Mouse (Mus musculus): Measurements from ENCODE around the gene S100a14. TPM values are rescaled to one million over a fixed set of nuclear protein-coding genes. Genes with fewer than 3 reads are reported as not detected.

The S100a14 gene
- total RNA-seq, 2 experiments from 2014 or later: 0.23 to 0.48 TPM

DNA sequence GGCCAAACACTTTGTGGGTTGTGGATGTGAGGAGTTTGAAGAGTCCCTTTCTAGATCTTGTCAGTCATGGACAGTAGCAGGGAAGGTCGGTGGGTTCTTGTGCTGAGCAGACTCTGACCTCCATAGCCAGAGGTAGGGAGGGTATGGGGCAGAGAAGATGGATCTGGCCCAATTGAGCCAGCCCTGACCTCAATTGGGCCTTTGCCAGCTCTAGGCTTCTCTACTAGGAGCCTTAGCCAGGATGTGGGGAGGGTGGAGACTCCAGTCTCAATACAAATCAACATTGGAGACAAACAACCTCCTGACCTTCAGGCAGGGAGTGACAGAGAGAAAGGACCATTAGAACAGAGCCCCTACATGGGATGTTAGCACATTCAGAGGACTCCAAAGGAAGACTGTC lies 11.4 kb upstream of the S100a14 start:
- intact Hi-C loops (cut with DNase I): no loop called here
- no peak for DNase-seq (ENCODE audit: low spot score)

DNA sequence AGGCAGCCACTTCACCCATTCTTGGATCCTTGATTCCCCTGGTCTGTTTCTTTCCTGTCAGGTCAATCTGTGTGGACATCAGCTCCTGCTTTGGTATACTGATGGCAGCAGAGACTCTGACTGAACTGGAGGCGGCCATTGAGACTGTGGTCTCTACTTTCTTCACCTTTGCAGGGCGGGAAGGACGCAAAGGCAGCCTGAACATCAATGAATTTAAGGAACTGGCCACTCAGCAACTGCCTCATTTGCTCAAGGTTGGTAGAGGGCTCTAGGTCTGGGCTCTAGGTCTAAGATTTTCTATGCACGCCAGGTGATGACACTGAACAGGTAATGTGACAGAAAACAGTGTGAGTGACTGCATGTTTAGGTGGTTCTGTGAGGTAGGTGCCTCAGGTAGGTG lies 10.9 kb upstream of the S100a14 start:
- DNase-seq (ENCODE audit: low spot score): no peak
- intact Hi-C loops (cut with DNase I): no loop called here

DNA sequence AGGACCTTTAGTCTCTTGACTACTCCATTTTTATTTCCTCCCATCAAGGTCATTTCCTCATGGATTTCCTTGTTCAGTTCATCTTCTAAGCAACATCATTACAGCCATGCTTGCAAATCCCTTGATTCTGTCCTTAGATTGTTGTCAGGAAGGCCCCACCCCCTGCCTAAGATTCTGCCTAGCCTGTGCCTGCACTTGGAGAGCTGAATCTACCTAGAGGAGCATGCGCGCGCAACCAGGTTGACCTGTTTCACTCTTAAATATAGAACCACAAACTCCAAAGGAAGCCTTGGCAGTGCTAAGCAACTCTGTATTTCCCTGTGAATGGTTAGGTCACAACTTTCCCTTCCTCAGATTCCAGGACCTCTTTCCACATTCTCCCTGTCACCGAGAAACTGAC lies 8.9 kb upstream of the S100a14 start:
- intact Hi-C loops (cut with DNase I): no loop called here
- no peak for DNase-seq (ENCODE audit: low spot score)

DNA sequence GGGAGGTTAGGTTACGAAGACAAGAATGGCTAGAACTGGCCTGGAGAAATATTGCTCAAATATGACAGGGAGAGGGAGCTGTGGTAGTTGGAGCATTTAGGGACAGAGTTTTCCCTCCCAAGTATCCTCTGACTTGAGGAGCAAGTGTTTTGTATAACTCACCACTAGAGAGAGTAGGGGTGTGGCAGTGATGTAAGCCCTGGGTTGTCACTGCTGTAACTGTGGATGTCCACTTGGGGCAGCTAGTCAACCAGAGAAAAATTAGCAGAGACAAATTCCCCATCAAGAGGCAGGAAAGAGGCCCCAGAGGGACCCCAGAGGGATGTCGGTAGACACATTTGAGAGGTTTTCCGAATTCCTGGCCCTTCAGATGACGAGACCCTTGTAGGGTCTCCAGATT lies 1.2 kb upstream of the S100a14 start:
- intact Hi-C loops (cut with DNase I): loop anchor here (1.0 to 2.0 kb wide), 3 partner anchors 59 to 128 kb away; no protein-coding TSS in a partner anchor
- peak; percentile 54 for DNase-seq (ENCODE audit: low spot score)

DNA sequence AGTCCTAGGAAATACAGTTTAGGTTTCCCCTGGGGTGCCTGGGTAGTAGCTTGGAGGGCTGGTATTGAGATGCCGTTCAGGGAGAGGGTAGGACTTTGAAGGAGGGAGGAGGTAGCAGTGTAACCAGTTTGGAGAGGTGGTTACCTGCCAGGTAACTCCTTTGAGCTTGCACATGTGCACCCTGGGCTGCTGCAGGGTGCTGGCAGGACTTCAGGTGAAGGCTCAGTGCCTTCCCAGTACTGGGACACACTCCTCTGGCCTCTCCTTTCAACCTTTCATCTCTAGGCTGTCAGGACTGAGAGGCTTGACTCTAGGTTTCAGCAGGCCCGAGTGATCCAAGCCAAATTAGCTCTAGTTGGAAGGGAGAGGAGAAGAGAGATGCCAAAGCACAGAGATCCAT lies 580 bp upstream of the S100a14 start:
- intact Hi-C loops (cut with DNase I): no loop called here
- no peak for DNase-seq (ENCODE audit: low spot score)

DNA sequence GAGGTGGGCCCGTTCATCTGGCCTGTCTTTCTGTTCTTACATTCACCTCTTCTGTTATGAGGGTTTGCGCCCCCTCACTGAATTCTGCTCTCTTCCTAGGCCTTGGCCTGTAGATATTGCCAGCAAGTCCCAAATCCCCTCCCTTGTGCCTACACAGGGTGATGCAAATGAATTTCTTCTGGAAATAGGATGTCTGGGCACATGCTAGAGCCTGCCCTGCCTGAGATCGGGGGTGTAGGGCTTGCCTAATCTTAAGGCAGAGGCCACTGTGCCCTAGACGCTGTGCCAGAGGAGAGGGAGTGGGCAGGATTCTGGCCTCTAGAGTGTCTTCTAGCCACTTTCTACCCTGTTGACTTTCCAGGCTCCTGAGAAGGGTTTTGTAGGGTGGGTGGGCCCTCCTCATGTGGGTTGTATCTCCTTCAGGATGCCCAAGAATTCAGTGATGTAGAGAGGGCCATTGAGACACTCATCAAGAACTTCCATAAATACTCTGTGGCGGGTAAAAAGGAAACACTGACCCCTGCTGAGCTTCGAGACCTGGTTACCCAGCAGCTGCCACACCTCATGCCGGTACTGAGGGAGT lies 726 bp downstream of the S100a14 start:
- no peak for DNase-seq (ENCODE audit: low spot score)
- intact Hi-C loops (cut with DNase I): no loop called here

DNA sequence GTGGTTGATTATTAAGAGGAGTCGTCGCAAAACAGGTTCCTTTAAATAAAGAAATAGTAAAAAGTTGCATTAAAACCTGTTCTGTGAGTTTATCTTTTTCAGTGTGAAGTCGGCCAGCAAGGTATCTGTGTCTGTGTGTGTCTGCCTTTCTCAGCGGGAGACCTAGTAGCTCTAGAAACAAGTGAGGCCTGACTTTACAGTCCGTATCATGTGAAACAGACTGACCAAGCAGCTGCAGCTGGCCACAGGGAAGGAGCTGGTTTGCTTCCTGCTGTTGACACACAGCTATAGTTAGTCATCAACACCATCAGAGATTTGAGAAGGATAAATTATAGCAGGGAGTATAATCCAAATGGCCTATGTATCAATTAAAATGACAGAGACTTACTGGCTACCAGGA lies 5.1 kb downstream of the S100a14 start:
- intact Hi-C loops (cut with DNase I): no loop called here
- DNase-seq (ENCODE audit: low spot score): no peak

DNA sequence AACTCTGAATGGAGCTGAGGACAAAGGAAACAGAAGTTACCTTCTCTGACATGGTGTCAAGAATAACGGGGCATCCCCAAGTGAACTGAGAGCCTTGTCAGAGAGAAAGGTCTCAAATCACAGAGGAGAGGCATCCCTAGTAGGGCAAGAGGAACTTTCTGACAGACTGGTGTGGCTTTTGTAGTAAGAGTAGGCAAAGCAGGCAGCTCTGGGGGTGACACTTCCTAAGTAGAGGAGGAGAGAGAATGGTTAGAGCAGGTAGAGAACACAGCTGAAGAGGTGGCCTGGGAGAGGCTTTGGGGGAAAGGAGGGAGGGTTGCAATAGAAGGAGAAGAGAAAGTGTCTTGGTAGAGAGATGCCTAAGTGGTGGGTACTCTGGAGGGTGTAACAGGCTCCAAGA lies 8.8 kb downstream of the S100a14 start:
- DNase-seq (ENCODE audit: low spot score): no peak
- intact Hi-C loops (cut with DNase I): no loop called here

DNA sequence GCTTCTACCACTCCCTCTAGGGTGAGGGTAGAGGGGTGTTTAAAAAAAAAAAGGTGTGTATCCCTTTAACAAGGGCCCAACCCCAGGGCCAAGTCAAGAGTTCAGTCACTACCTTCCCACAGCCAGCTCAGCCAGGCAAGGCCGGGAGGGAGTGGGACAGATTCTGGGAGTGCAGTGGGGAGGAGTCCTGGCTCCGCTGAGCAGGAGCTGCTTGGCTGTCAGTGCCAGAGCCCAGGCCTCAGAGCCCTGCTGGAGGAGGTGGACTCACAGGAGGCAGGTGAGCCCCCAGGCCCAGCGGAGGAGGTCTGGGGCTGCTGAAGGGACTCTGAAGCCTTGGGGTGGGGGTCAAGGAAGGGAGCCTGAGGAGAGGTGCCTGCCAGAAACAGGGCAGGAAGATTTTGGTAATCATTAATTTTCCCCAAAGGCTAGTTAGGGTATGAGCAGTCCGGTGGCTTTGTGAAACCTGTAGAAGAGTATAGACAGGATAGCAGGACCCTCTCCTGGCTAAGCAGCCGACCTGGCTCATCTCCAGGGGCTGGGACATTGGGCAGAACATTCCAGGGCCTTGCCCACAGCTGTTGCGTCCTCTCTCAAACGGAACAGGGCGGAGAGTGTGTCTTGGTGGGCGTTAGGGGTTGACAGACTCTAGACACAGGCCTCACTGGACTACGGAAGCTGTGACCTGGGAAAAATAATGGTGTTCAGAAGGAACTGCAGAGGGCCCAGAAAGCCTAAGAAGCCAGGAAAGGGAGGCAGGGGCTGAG lies 10.7 kb downstream of the S100a14 start, which contains the start of gene S100a16:
Gene S100a16 (plus strand): TSS at position 114 of the 764 bp plus-strand sequence.
- DNase-seq (ENCODE audit: low spot score): peak; percentile 79
- intact Hi-C loops (cut with DNase I): no loop called here

DNA sequence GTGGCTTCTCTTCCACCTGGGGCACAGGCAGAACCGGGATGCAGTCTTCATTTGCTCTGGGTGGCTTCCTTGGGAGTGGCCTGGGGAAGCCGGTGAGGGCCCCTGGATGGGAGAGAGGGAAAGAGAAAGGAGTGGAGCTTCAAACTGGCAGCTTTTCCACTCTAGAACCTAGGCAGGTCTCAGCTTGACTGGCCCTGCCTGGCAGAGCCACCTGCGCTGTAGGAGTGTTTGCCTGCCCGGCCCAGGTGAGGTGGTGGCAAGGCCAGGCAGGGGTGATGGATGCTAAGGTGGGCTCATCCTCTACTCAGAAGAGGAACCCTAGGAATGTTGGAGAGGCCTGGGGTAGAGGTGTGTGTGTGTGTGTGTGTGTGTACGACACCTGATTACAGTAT lies 11.2 kb downstream of the S100a14 start:
- DNase-seq (ENCODE audit: low spot score): no peak
- intact Hi-C loops (cut with DNase I): no loop called here

DNA sequence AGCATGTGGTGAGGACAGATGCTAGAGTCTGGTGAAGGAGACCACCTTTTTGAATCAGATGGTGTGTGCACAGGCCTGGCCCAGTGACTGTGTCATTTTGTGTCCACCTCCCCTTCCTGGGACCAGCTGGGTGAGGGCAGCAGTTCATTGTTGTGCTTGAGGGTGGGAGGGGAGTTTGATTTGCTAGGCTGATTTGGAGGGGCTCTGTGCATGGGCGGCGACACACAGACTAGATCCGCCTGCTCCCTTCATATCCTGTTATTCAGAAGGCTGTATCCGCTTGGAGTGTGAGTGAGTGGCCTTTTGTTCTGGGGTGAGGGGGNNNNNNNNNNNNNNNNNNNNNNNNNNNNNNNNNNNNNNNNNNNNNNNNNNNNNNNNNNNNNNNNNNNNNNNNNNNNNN lies 14.2 kb downstream of the S100a14 start:
- intact Hi-C loops (cut with DNase I): loop anchor here (5.0 kb wide), 1 partner anchor 46 kb away; no protein-coding TSS in a partner anchor
- DNase-seq (ENCODE audit: low spot score): peak; percentile 62

DNA sequence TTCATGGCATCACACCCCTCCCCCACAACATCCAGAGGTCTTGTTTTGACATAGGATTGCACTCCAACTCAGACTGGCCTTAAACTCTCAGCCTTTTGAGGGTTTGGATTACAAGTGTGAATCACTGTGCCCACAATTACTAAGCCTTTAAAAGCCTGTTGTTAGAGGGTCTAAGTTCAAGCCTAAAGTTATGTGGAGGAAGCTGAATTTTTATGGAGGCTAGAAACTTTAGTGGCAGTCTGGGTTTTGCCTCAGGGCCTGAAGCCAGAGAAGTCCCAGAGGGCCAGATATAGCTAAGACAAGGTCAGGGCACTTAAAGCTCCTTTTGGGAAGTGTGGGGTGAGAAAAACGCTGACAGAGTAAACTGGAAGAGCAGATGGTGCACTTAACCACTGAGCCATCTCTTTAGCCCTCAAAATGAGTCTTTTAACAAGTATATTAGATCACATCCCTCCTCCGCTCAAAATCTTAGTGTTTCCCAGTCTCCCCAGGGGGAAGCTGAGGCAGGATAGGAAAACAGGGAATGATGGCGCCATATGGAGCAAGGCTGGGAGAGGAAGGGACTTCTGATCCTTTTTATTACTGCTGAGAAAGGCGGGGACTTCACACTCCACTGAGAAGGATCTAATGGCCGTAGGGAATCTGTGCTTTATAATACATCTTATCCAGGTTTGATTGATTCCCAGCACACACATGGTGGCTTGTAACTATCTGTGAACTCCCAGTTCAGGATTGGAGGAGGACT lies 23.2 kb downstream of the S100a14 start:
- intact Hi-C loops (cut with DNase I): no loop called here
- DNase-seq (ENCODE audit: low spot score): no peak

DNA sequence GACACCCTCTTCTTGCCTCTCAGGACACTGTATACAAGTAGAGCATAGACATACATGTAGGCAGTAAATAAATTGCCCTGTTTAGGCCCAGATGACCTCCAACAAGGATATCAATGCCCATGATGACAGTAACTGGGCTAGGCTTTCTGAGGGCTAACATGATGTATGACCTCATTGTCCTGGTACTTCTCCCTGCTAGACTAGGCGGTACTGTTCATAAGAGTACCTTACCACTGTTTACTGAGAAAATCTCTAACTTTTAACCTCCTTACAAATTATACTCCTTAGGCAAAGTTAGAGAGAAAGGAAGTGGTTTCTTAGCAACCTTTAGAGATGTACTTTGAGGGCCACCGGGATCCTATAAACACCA lies 23.8 kb downstream of the S100a14 start:
- intact Hi-C loops (cut with DNase I): no loop called here
- DNase-seq (ENCODE audit: low spot score): no peak

DNA sequence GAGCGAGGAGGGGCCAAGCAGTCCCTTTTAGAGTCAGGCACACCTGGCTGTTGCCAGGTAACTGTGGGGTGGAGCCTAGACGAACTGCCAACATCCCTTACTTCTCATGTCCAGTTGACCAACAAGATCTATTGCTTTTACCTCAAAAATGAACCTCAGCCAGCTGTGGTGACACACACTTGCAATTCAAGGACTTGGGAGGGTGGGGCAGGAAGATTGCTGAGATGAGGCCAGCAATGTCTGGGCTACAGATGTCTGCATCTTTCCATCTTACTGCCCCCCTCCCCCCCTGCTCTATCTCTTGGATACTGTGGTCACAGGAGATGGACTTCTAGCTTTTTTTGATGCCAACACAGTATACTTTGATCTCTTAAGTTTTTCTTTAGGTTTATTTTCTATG lies 25.6 kb downstream of the S100a14 start:
- intact Hi-C loops (cut with DNase I): no loop called here
- DNase-seq (ENCODE audit: low spot score): no peak

DNA sequence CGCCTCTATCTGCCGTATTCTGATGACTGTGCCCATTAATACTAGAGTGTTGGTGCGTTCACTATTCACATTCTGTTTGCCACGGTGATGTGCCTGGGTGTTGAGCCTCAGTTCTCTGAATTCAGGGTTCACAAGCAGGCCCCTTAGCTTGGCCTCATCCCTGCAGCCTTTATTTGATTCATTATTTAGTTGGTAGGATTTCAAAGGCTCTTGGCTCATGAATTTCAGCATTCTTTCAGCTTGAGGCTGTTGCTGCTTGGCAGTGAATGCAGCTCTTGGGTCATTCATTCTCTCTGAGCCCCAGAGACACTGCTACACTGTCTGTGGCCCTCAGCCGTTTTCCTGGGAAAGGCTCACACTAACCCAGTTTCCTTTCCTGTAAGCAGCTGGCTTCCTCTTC lies 29.3 kb downstream of the S100a14 start:
- DNase-seq (ENCODE audit: low spot score): no peak
- intact Hi-C loops (cut with DNase I): no loop called here

DNA sequence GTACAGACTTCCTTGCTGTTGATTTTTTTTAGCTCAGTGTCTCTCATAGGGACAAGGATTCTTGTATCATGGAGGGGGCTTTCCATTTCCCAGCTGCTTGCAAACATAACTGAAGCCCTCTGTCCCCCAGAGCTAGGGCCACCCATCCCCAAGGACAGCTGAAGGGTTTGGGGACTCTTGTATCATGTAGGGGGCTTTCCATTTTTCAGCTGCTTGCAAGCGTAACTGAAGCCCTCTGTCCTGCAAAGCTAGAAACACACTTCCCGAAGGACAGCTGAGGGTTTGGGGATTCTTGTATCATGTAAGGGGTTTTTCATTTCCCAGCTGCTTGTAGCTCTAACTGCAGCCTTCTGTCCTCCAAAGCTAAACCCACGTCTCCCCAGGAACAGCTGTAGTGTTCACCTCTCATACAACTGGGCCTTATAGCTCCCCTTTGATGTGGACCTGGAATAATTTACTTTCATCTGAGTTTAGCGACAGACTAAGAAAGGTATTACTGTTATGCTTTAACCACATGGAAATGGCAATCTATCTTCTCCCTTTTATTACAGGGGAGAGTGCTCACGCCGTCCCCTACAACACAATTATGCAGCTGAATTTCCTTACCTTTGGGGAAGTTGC lies 33.5 kb downstream of the S100a14 start, which contains the start of gene S100a3:
Gene S100a3 (plus strand): TSS at position 571 of the 621 bp plus-strand sequence.
- intact Hi-C loops (cut with DNase I): no loop called here
- DNase-seq (ENCODE audit: low spot score): no peak

DNA sequence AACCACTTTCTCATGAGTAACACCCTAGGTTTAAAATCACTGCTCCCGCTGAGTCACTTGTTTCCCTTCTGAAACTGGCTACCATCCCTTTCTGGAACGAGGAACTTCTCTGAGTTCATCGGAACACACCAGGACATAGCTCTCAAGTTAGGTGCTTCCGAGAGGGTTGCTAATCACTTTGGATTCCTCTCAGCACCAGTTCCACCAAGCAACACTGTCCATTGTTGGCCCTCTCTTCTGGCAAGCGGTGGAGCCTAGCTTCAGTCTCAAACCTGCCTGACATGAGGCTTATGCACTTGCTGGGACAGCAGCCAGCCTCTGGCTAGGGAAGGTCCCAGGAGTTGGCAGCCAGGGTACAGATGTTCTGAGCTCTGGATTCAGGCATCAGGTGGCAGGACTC lies 48.0 kb downstream of the S100a14 start:
- peak; percentile 14 for DNase-seq (ENCODE audit: low spot score)
- intact Hi-C loops (cut with DNase I): no loop called here

DNA sequence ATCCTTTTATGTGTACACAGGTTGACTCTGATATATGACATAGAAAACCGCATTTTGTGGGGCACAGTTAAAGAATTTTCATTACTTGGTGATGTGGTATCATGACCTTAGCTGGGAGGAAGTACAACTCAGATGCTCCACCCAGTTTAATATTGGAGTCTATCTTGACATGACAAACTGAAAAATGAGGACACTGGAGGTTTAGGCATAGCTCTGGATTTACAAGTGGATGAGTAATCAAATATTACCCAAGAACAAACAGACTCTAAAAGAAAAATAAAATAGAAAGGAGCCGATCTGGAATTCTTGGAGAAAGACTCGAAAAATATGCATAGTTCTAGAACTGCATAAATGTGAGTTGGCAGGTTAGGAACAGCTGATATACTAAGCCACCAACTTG lies 48.7 kb downstream of the S100a14 start:
- intact Hi-C loops (cut with DNase I): no loop called here
- no peak for DNase-seq (ENCODE audit: low spot score)

DNA sequence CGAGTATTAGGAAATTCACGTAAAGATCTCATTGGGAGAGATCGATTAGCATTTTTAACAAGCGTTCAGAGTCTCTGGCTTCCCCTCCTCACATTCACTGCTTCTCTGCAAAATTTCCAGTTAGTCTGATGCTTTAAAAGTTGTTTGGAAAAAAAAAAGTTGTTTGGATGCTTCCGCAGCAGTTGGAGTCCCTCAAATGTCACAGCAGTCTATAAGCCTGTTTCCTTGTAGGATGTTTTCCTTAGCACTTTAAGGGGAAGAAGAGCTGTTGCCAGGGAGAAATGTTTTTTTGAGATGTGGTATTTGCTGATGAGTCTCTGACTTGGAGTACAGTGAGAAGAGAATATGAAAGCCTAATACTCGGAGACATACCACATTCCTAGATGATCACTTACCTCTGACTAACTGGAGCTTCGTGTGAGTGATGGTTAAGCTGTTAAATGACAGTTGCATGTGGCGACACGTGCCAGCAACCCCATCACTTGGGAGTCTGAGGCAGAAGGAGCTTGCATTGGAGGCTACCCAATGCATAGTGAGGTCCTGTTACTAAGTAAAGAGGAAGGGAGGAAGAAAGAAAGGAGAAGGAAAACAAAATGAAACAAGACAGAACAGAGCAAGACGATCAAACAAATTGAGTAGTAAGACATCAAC lies 49.8 kb downstream of the S100a14 start:
- intact Hi-C loops (cut with DNase I): no loop called here

More for the DNA sequence above, 49.8 kb downstream of the S100a14 start:
- no peak for DNase-seq (ENCODE audit: low spot score)

Data from heart, postnatal 25 days (tissue).